Mouse (Mus musculus): Measurements from ENCODE around the gene Ppp1r13l. TPM values are rescaled to one million over a fixed set of nuclear protein-coding genes. Genes with fewer than 3 reads are reported as not detected.

The Ppp1r13l gene
- total RNA-seq, 1 experiment, result 5.3 TPM

- peaks cover 4 to 30% of the 10 kb centered on the region in 2 experiments; a peak in 3 of 4 replicates for H3K4me1 ChIP-seq (ENCODE audit: control insufficient read depth in 2 of 2, insufficient read depth in 2 of 2, low read length in 2 of 2, poor library complexity in 1 of 2)
- no peak for TF ChIP-seq ZC3H11A (IDR thresholded peaks at IDR 0.05; ENCODE audit: borderline replicate concordance, low read depth, low read length)
- no peak for TF ChIP-seq CHD2 (IDR thresholded peaks at IDR 0.05; ENCODE audit: low read depth, low read length)
- peak; percentile 79 for TF ChIP-seq HCFC1 (IDR thresholded peaks at IDR 0.05; ENCODE audit: borderline replicate concordance, insufficient read depth, low read length)
- TF ChIP-seq ZNF384 (IDR thresholded peaks at IDR 0.05; ENCODE audit: low read depth, low read length), result no peak
- H3K4me3 ChIP-seq (ENCODE audit: insufficient read depth in 1 of 2, low read depth in 1 of 2, low read length in 2 of 2, poor library complexity in 1 of 2, severe bottlenecking in 1 of 2), result peak overlapping the region; percentile 84 to 99
- in situ Hi-C loops (cut with MboI; ENCODE audit: low sequenced_read_pairs in 2 of 2, unreplicated experiment in 2 of 2), result no loop called here
- peak overlapping the region; percentile 85 for H3K27ac ChIP-seq (ENCODE audit: insufficient read depth, low read depth, low read length, poor library complexity, severe bottlenecking)
- peak overlapping the region; percentile 88 for H3K9ac ChIP-seq (ENCODE audit: insufficient read depth, low read depth, low read length, poor library complexity, severe bottlenecking)
- no peaks in the 10 kb centered on the region for H3K9me3 ChIP-seq (ENCODE audit: control insufficient read depth, insufficient read depth, low read depth, low read length)
- peaks cover 6% of the 10 kb centered on the region; the same call in 1 of the 2 replicates for H3K36me3 ChIP-seq (ENCODE audit: control insufficient read depth, insufficient read depth, low read length, poor library complexity, severe bottlenecking)
- DNase-seq (ENCODE audit: low read depth, low spot score), result peak; percentile 100
Measured at GRCm38 (mm10) chr7:19344938-19345471, 14.5 kb upstream of the Ppp1r13l start.

GRCm38 (mm10) chr7:19349188-19349915 is 10.2 kb upstream of the Ppp1r13l start:
- no peak overlapping the region for H3K9ac ChIP-seq (ENCODE audit: insufficient read depth, low read depth, low read length, poor library complexity, severe bottlenecking)
- DNase-seq (ENCODE audit: low read depth, low spot score), result no peak
- H3K36me3 ChIP-seq (ENCODE audit: control insufficient read depth, insufficient read depth, low read length, poor library complexity, severe bottlenecking), result peaks cover 19% of the 10 kb centered on the region; the same call in 1 of the 2 replicates
- TF ChIP-seq ZC3H11A (IDR thresholded peaks at IDR 0.05; ENCODE audit: borderline replicate concordance, low read depth, low read length), result no peak
- no peak for TF ChIP-seq ZNF384 (IDR thresholded peaks at IDR 0.05; ENCODE audit: low read depth, low read length)
- TF ChIP-seq MAFK (IDR thresholded peaks at IDR 0.05; ENCODE audit: insufficient read depth, low read depth, low read length), result no peak
- TF ChIP-seq CHD2 (IDR thresholded peaks at IDR 0.05; ENCODE audit: low read depth, low read length), result no peak
- no peak for TF ChIP-seq HCFC1 (IDR thresholded peaks at IDR 0.05; ENCODE audit: borderline replicate concordance, insufficient read depth, low read length)
- no peak overlapping the region for H3K4me3 ChIP-seq (ENCODE audit: insufficient read depth in 1 of 2, low read depth in 1 of 2, low read length in 2 of 2, poor library complexity in 1 of 2, severe bottlenecking in 1 of 2)
- H3K4me1 ChIP-seq (ENCODE audit: control insufficient read depth in 2 of 2, insufficient read depth in 2 of 2, low read length in 2 of 2, poor library complexity in 1 of 2), result peaks cover 0 to 20% of the 10 kb centered on the region in 2 experiments; a peak in 2 of 4 replicates
- no peaks in the 10 kb centered on the region for H3K9me3 ChIP-seq (ENCODE audit: control insufficient read depth, insufficient read depth, low read depth, low read length)
- in situ Hi-C loops (cut with MboI; ENCODE audit: low sequenced_read_pairs in 2 of 2, unreplicated experiment in 2 of 2), result no loop called here
- H3K27ac ChIP-seq (ENCODE audit: insufficient read depth, low read depth, low read length, poor library complexity, severe bottlenecking), result no peak overlapping the region

- no peak for DNase-seq (ENCODE audit: low read depth, low spot score)
- H3K9ac ChIP-seq (ENCODE audit: insufficient read depth, low read depth, low read length, poor library complexity, severe bottlenecking), result no peak overlapping the region
- H3K27ac ChIP-seq (ENCODE audit: insufficient read depth, low read depth, low read length, poor library complexity, severe bottlenecking), result no peak overlapping the region
- H3K4me1 ChIP-seq (ENCODE audit: control insufficient read depth in 2 of 2, insufficient read depth in 2 of 2, low read length in 2 of 2, poor library complexity in 1 of 2), result peaks cover 0 to 18% of the 10 kb centered on the region in 2 experiments; a peak in 2 of 4 replicates
- H3K9me3 ChIP-seq (ENCODE audit: control insufficient read depth, insufficient read depth, low read depth, low read length), result no peaks in the 10 kb centered on the region
- TF ChIP-seq ZNF384 (IDR thresholded peaks at IDR 0.05; ENCODE audit: low read depth, low read length), result no peak
- in situ Hi-C loops (cut with MboI; ENCODE audit: low sequenced_read_pairs in 2 of 2, unreplicated experiment in 2 of 2), result no loop called here
- H3K4me3 ChIP-seq (ENCODE audit: insufficient read depth in 1 of 2, low read depth in 1 of 2, low read length in 2 of 2, poor library complexity in 1 of 2, severe bottlenecking in 1 of 2), result no peak overlapping the region
- peaks cover 26% of the 10 kb centered on the region; the same call in 1 of the 2 replicates for H3K36me3 ChIP-seq (ENCODE audit: control insufficient read depth, insufficient read depth, low read length, poor library complexity, severe bottlenecking)
Measured at GRCm38 (mm10) chr7:19350221-19350620, 9.3 kb upstream of the Ppp1r13l start.

- peaks cover 38% of the 10 kb centered on the region for H3K36me3 ChIP-seq (ENCODE audit: control insufficient read depth, insufficient read depth, low read length, poor library complexity, severe bottlenecking)
- TF ChIP-seq CHD2 (IDR thresholded peaks at IDR 0.05; ENCODE audit: low read depth, low read length) (no peak), ZNF384 (IDR thresholded peaks at IDR 0.05; ENCODE audit: low read depth, low read length) (no peak)
- no peak for DNase-seq (ENCODE audit: low read depth, low spot score)
- H3K4me3 ChIP-seq (ENCODE audit: insufficient read depth in 1 of 2, low read depth in 1 of 2, low read length in 2 of 2, poor library complexity in 1 of 2, severe bottlenecking in 1 of 2), result no peak overlapping the region
- H3K27ac ChIP-seq (ENCODE audit: insufficient read depth, low read depth, low read length, poor library complexity, severe bottlenecking), result no peak overlapping the region
- H3K9me3 ChIP-seq (ENCODE audit: control insufficient read depth, insufficient read depth, low read depth, low read length), result no peaks in the 10 kb centered on the region
- no peak overlapping the region for H3K9ac ChIP-seq (ENCODE audit: insufficient read depth, low read depth, low read length, poor library complexity, severe bottlenecking)
- in situ Hi-C loops (cut with MboI; ENCODE audit: low sequenced_read_pairs in 2 of 2, unreplicated experiment in 2 of 2), result no loop called here
- peaks cover 0 to 13% of the 10 kb centered on the region in 2 experiments; a peak in 2 of 4 replicates for H3K4me1 ChIP-seq (ENCODE audit: control insufficient read depth in 2 of 2, insufficient read depth in 2 of 2, low read length in 2 of 2, poor library complexity in 1 of 2)
Measured at GRCm38 (mm10) chr7:19354991-19355390, 4.6 kb upstream of the Ppp1r13l start.

GRCm38 (mm10) chr7:19356311-19356710 is 3.2 kb upstream of the Ppp1r13l start:
- TF ChIP-seq ZC3H11A (IDR thresholded peaks at IDR 0.05; ENCODE audit: borderline replicate concordance, low read depth, low read length), result no peak
- H3K4me1 ChIP-seq (ENCODE audit: control insufficient read depth in 2 of 2, insufficient read depth in 2 of 2, low read length in 2 of 2, poor library complexity in 1 of 2), result peaks cover 0 to 12% of the 10 kb centered on the region in 2 experiments; a peak in 2 of 4 replicates
- H3K4me3 ChIP-seq (ENCODE audit: insufficient read depth in 1 of 2, low read depth in 1 of 2, low read length in 2 of 2, poor library complexity in 1 of 2, severe bottlenecking in 1 of 2), result no peak overlapping the region
- no peak overlapping the region for H3K27ac ChIP-seq (ENCODE audit: insufficient read depth, low read depth, low read length, poor library complexity, severe bottlenecking)
- peaks cover 32% of the 10 kb centered on the region for H3K36me3 ChIP-seq (ENCODE audit: control insufficient read depth, insufficient read depth, low read length, poor library complexity, severe bottlenecking)
- in situ Hi-C loops (cut with MboI; ENCODE audit: low sequenced_read_pairs in 2 of 2, unreplicated experiment in 2 of 2), result no loop called here
- H3K9me3 ChIP-seq (ENCODE audit: control insufficient read depth, insufficient read depth, low read depth, low read length), result no peaks in the 10 kb centered on the region
- DNase-seq (ENCODE audit: low read depth, low spot score), result no peak
- H3K9ac ChIP-seq (ENCODE audit: insufficient read depth, low read depth, low read length, poor library complexity, severe bottlenecking), result no peak overlapping the region
